Mouse (Mus musculus): ENCODE data around the gene Slc39a13.

- no peak for TF ChIP-seq CTCF (conservative IDR thresholded peaks at IDR 0.05; ENCODE audit: low read length)
- no peak for TF ChIP-seq POU5F1 (IDR thresholded peaks at IDR 0.05; ENCODE audit: borderline replicate concordance, low read length)
- TF ChIP-seq NANOG (IDR thresholded peaks at IDR 0.05; ENCODE audit: borderline replicate concordance, low read length) = no peak
Measured at GRCm38 (mm10) chr2:91097015-91097414, 26.8 kb upstream of the Slc39a13 start.

Measured in E14TG2a.4 (cell line).